Mouse (Mus musculus): Measurements from ENCODE around the gene Arhgef33.
"Not testable (repeated sequence)": the region's sequence is repeated elsewhere in the genome, so short reads cannot be mapped to it uniquely, and the experiment has no call there.

Gene Arhgef33

DNA sequence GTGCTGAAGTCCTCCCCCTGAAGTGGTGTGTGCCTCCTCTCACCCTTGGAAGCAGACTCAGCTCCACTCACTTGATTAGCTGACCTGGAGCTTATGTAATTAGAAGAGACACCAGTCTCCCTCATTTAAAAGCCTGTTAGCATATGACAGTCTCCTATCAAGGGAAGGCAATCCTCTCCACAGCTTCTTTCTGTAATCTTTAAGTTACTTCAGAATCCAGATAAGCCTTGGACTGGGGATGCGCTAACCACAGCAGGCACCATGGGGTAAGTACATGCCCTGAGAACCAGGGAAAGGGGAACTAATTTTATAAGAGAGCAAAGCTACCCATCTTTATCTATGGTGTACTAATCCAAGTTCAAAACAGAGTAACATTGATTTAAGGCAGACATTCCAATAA, at the start of gene Arhgef33:
TSS of gene Arhgef33 (plus strand) at position 157 of the 400 bp plus-strand sequence.
- DNase-seq (ENCODE audit: low read depth) = no peak

- no peak for DNase-seq (ENCODE audit: low read depth)
These were observed 40.1 kb upstream of the Arhgef33 start for GRCm38 (mm10) chr17:80267065-80267464.

DNA sequence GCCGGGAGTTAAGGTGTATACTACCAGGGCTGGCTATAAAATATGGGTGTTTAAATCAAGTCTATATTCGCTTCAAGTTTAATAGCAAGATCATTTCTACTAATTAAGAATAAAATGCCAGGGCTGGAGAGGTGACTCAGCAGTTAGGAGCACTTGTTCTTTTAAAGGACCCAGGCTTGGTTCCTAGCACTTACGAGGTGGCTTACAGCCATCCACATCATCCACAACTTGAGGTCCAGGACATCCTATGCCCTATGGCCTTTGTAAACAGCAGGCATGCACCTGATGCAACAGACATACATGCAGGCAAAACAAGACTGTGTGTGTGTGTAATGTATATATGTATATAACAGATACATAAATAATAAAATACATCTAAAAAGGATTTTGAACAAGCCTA, 39.1 kb upstream of the Arhgef33 start:
- DNase-seq (ENCODE audit: low read depth) = no peak

GRCm38 (mm10) chr17:80270622-80271021, 36.6 kb upstream of the Arhgef33 start:
- DNase-seq (ENCODE audit: low read depth) = not testable (repeated sequence)

DNA sequence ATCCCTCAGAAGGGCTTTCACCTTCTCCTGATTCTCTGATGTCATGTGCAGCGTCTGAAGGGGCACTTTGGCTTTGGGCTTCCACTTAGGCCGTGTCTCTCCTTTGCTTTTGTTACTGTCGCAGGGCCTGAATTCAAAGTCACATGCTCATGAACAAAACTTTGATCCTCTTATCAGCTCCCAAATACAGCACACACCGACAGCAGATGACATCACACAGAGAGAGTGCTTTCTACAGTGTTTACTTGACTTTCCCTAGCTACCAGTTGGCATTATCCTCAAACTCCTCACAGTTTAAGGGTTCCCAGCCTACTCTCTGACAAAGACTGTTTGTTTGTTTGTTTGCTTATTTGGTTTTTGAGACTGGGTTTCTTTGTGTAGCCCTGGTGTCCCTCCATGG, 29.0 kb upstream of the Arhgef33 start:
- no peak for DNase-seq (ENCODE audit: low read depth)

- no peak for DNase-seq (ENCODE audit: low read depth)
These were observed 27.7 kb upstream of the Arhgef33 start for GRCm38 (mm10) chr17:80279340-80280070.

DNA sequence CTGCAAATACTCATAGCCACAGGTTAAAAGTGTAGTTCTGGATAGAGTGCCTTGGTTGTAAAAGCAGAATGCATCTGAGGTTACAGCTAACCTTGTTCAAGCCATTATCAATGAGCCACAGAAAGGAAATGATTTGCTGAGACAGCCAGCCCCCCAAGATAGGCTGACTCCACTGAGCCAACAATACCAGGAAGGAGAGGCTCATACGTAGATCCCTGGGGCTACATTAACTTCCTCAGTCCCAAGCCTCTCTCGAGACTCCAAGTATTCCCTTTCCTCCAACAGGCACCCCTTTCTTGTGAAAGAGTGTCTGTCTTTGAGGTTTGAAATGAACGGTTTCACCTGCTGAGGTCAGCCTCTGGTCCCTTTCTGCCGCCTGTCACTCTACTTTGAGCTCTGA, 22.8 kb upstream of the Arhgef33 start:
- DNase-seq (ENCODE audit: low read depth) = no peak

DNA sequence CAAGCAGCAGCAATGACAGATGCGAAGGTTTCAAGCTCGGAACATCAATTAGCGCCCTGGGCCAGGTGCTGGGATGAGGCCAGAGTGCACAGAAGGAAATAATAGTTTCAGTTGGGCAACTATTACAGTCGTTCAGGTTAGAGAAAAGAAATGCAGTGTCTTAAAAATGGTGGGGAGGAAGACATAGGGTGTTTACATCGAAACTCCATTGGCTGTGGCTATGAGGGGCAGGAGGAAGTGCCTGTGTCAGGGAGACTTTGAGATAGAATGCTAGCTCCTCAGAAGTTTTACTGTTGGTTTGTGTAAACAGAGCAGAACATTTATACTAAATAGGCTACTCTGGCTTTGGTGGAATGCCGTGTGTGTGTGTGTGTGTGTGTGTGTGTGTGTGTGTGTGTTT, 19.2 kb upstream of the Arhgef33 start:
- no peak for DNase-seq (ENCODE audit: low read depth)

DNA sequence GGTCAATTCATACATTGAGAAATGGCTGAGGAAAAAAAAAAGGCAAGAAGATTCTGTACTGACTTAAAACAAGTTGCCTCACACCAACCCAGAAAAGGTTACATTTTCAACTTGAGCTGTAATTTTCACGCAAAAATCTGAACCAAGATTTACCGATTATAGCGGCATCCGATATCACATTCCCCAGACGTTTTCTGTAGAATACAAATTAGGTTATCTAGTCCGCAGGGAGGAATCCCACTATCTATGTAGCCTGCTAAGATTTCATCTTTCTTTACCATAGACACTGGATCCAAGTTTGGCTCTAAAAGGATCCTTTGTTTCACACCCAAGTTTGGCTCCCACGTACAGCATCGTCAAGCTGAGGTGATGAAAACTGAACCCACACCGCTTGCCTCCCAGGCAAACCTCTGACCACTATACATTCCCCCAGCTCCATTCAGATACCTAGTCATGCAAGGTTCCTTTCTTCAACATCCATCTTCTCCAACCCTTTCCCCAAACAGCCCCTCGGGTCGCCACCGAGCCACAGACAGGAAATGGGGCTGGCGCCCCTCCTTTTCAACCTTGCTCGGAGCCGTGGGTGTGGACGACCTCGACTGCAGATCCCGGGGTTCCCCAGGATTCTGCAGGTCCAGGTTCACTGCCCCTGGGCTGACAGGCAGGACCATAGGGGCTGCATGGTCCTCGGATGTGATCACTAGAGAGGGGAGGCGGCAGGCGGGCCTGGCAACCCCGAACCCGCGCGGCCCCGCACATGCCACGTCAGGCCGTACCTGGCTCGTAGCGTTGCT, 17.7 kb upstream of the Arhgef33 start:
- no peak for DNase-seq (ENCODE audit: low read depth)

- peak; percentile 74 for DNase-seq (ENCODE audit: low read depth)
These were observed 17.0 kb upstream of the Arhgef33 start, which contains the start of the genes Morn2 and Dhx57 for GRCm38 (mm10) chr17:80290074-80290657. Gene Morn2, plus strand, starts transcription at chr17:80290203. Gene Dhx57, minus strand, starts transcription at chr17:80290476.

DNA sequence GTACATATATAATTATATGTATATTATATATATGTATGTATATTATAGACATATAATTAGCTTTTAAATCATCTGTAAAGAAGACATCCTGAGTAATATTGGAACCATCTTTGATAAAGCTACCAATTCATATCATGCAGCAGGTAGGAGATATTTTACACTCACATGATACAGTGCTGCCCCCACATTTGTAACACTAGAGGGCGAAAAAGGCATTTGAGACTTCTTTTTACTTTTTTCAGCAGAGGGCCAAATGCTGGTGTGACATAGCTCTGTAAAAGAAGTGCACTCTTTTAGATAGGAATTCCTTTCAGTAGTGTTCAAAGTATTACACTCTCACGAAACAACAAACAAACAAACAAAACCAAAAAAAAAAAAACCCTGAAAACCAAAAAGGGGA, 16.1 kb upstream of the Arhgef33 start:
- peak; percentile 43 for DNase-seq (ENCODE audit: low read depth)

DNA sequence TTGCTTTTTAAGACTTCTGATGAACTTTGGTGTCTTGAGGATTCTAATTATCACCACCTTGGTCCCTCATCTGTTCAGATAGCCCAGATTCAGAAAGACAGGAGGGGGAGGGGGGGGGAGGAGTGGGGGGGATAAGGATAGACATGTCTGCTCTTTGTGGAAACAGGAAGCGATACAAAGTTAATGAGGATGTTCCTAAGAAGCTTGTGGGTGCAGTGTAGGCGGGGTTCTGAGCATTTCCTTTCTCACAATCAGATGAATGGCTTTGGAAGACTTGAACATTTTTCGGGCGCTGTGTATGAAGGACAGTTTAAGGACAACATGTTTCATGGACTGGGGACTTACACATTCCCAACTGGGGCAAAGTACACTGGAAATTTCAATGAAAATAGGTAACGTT, 11.9 kb upstream of the Arhgef33 start:
- DNase-seq (ENCODE audit: low read depth) = no peak

GRCm38 (mm10) chr17:80298844-80299243, 8.4 kb upstream of the Arhgef33 start:
- DNase-seq (ENCODE audit: low read depth) = no peak

- DNase-seq (ENCODE audit: low read depth) = no peak
These were observed 4.6 kb downstream of the Arhgef33 start for GRCm38 (mm10) chr17:80311761-80312160.

DNA sequence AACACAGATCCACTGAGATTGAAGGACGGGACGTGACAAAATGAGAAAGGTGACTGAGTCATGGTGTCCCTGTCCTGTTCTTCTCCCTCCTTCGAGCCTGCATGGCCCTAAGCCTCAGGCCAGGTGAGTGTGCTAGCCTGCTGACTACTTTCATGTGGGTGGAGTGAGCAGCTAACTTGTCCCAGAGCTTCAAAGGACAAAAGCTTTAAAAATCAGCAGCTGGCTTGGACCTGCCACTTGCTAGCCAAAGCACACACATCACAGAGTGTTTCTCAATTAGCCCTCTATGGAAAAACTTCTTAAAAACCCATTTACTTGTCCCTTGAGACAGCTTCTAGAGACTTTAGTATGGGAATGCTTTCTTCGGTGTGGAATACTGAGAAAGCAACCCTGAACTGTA, 5.2 kb downstream of the Arhgef33 start:
- no peak for DNase-seq (ENCODE audit: low read depth)

DNA sequence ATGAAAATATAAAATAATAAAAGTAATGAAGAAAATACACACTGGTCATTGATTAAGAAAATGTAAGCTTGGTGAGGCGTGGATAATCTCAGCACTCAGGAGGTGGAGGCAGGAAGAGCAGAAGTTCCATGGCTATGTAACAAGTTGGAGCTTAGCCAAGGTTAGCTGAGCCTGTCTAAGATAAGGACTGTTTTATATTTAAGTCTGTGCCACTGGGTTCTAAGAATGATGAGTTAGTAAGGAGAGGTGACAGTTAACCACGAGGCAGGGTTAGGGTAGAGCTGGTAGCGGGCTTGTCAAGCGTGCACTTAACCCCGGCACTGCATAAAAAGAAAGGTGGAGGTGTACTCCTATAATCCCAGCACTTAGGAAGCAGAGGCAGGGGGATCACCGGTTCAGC, 15.0 kb downstream of the Arhgef33 start:
- no peak for DNase-seq (ENCODE audit: low read depth)

- no peak for DNase-seq (ENCODE audit: low read depth)
These were observed 15.8 kb downstream of the Arhgef33 start for GRCm38 (mm10) chr17:80323015-80323414.

GRCm38 (mm10) chr17:80323658-80324057, 16.5 kb downstream of the Arhgef33 start:
- DNase-seq (ENCODE audit: low read depth) = no peak

DNA sequence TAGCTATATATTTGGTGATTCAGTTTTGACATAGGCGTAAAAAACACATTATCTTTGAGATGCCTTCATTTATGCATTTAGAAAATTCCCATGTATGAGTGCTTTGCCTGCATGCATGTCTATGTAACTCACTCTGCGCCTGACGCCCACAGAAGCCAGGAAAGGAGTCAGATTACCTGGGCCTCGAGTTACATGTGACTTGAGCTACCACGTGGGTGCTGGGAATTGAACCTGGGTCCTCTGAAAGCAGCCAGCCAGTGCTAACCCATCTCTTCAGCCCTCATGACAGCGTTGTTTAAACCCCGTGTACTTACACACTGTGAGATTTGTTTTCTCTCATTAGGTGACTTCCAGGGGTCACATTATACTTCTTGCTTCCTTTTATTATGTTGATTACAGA, 17.3 kb downstream of the Arhgef33 start:
- DNase-seq (ENCODE audit: low read depth) = no peak

DNA sequence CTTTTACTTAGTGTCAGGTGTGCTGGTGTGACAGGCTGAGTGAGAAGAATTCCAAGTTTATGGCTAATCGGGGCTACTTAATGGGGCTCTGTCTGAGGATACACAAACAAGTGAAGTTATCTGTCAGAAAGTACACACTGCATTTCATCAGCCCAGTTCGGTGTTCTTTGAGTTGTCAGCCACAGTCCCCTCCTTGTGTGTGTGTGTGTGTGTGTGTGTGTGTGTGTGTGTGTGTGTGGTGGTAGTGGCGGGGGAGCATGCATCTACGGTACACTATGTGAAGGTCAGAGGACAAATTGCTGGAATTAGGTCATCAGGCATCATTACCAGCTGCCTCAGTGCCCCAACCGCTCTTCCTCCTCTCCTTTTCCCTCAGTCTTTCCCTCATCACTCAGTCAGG, 18.2 kb downstream of the Arhgef33 start:
- no peak for DNase-seq (ENCODE audit: low read depth)

DNA sequence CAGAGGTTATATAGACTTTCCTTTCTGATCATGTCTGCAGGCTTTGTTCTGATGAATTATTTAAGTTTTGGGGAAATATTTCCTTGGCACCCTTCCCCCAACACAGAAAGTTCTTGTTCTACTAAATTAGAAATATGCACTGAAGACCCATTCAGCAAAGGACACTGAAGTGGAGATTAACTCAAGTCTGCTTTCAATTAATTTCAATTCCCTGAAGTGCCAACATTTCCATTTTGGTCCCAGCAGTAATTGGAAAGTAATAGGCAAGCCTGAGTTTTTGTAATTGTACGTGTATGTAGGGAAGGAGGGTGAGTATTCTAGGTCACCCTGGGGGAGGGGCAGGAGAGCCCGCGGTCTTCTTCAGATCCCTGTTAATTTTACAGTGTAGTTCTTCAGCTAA, 19.2 kb downstream of the Arhgef33 start:
- no peak for DNase-seq (ENCODE audit: low read depth)

GRCm38 (mm10) chr17:80332386-80332785, 25.2 kb downstream of the Arhgef33 start:
- DNase-seq (ENCODE audit: low read depth) = no peak

DNA sequence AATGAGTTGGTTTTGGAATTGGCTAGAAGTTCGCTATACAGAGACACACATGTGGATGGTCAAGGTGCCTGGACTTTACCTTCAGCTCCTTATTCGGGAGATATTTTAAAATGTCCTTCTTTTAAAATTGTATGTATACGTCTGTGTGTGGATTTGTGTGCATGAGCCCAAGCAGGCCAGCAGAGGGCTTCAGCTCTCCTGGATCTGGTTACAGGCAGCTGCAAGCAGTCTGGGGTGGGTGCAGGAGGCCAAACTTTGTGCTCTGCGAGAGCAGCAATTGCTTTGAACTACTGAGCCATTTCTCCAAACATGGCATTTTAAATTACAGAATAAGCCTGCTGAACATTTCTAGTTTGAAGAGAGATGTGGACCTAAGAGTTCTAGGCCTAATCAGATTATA, 38.1 kb downstream of the Arhgef33 start:
- DNase-seq (ENCODE audit: low read depth) = no peak

Measured in fibroblast of lung, adult 2 months (primary cell).